Mouse (Mus musculus): Measurements from ENCODE around the gene Aldh1l1.

DNA sequence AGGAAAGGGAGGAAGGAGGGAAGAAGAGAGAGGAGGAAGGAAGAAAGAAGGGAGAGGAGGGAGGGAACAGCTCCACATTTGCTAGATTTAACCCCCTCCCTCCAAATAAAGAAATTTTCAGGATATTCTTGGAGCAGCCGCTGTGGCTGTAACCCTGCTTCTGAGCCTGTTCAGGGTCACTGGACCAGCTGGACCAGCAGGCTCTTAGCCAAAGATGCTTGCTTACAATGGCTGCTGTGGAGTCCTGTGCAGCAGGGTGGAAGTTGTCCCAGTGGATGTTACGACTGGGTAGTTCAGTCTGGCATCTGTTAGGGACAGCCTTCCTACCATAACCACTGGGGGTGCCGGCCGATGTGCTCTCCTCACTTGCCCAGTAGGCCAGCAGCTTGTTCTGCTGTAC is 82.5 kb downstream of the Aldh1l1 start:
- TF ChIP-seq CTCF (IDR thresholded peaks at IDR 0.05; ENCODE audit: insufficient read depth, low read length) = no peak
- no peak for TF ChIP-seq POLR2A (IDR thresholded peaks at IDR 0.05; ENCODE audit: borderline replicate concordance, extremely low read depth, low read depth, low read length)
